In the genomic region with DNA sequence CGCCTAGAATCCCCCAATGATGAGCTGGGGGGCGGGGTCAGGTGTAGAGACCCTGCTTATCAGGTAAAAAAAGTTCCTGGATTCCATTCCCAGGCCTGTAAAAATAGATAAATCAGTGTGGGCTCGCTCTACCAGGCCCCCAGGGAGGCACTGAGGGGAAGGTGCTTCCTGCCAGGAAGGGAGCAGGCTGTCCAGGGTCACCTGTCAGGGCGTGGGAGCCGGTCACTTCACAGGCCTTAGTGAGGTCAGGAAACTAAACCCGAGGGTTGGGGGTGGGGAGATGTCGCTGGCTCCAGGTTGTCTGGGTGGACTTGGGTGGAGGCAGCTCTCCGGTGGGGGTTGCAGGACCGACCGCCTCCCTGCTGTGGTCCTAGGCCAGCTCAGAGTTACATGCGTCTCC, we compare ENCODE assay signal across 7 mouse cellular contexts. TPM values are rescaled to one million over a fixed set of nuclear protein-coding genes. Genes with fewer than 3 reads are reported as not detected.
DNase-seq lines count a peak whose midpoint lies in the region; ATAC-seq and TF ChIP-seq lines count a peak whose summit lies in the region.

No protein-coding gene starts in this region.

- no peak for ATAC-seq in midbrain, embryonic 13.5 days
- no peak for ATAC-seq in midbrain, embryonic 14.5 days (ENCODE audit: low FRiP score, low TSS enrichment)
- ATAC-seq in hindbrain, embryonic 14.5 days (ENCODE audit: low FRiP score): no peak

- no peaks in the 10 kb centered on the region for H3K27me3 ChIP-seq in midbrain, embryonic 13.5 days
- H3K27me3 ChIP-seq in midbrain, embryonic 14.5 days (ENCODE audit: control insufficient read depth, insufficient read depth, low read length): no peaks in the 10 kb centered on the region
- H3K27me3 ChIP-seq in hindbrain, embryonic 14.5 days (ENCODE audit: control insufficient read depth, insufficient read depth, low read length): no peaks in the 10 kb centered on the region

- no peaks in the 10 kb centered on the region for H3K9me3 ChIP-seq in midbrain, embryonic 13.5 days
- no peaks in the 10 kb centered on the region for H3K9me3 ChIP-seq in midbrain, embryonic 14.5 days (ENCODE audit: control insufficient read depth, low read length)
- H3K9me3 ChIP-seq in hindbrain, embryonic 14.5 days (ENCODE audit: control insufficient read depth, low read length): no peaks in the 10 kb centered on the region

- H3K4me1 ChIP-seq in midbrain, embryonic 13.5 days (replicated peaks): peaks cover 73% of the 10 kb centered on the region
- H3K4me1 ChIP-seq in midbrain, embryonic 14.5 days (ENCODE audit: control insufficient read depth, insufficient read depth, low read length): peaks cover 42% of the 10 kb centered on the region
- H3K4me1 ChIP-seq in hindbrain, embryonic 14.5 days (replicated peaks; ENCODE audit: control insufficient read depth, insufficient read depth, low read length): peaks cover 57% of the 10 kb centered on the region
- H3K4me1 ChIP-seq in olfactory bulb, adult 2 months (ENCODE audit: control insufficient read depth, insufficient read depth, low read length): peaks cover 72% of the 10 kb centered on the region

- DNase-seq in midbrain, embryonic 14.5 days: no peak
- peak; percentile 79 to 86 for DNase-seq in heart, adult 9 months (ENCODE audit: low spot score in 2 of 2)
- no peak for DNase-seq in hindbrain, embryonic 14.5 days (ENCODE audit: low spot score)
- no peak for DNase-seq in spleen, postnatal 4 days (ENCODE audit: low spot score in 2 of 2)
- no peak for DNase-seq in lung, postnatal 36 days

- 82% methylated on average over 11 of the region's 11 CpGs for WGBS in midbrain, embryonic 13.5 days
- WGBS in midbrain, embryonic 14.5 days: 79% methylated on average over 11 of the region's 11 CpGs
- WGBS in hindbrain, embryonic 14.5 days: 76% methylated on average over 11 of the region's 11 CpGs
- 70% methylated on average over 11 of the region's 11 CpGs for WGBS in olfactory bulb, adult 2 months

- no peak for TF ChIP-seq POLR2A in olfactory bulb, adult 2 months (IDR thresholded peaks at IDR 0.05; ENCODE audit: insufficient read depth, low read depth, low read length)

- H3K9ac ChIP-seq in midbrain, embryonic 13.5 days (replicated peaks): no peak overlapping the region
- no peak overlapping the region for H3K9ac ChIP-seq in midbrain, embryonic 14.5 days (replicated peaks; ENCODE audit: low read length)
- no peak overlapping the region for H3K9ac ChIP-seq in hindbrain, embryonic 14.5 days

- H3K36me3 ChIP-seq in midbrain, embryonic 13.5 days: peaks cover 33% of the 10 kb centered on the region
- H3K36me3 ChIP-seq in midbrain, embryonic 14.5 days (ENCODE audit: control insufficient read depth, insufficient read depth, low read length): peaks cover 34% of the 10 kb centered on the region
- peaks cover 41% of the 10 kb centered on the region for H3K36me3 ChIP-seq in hindbrain, embryonic 14.5 days (replicated peaks; ENCODE audit: control insufficient read depth, insufficient read depth)

- TF ChIP-seq CTCF in olfactory bulb, adult 2 months (IDR thresholded peaks at IDR 0.05; ENCODE audit: insufficient read depth, low read depth, low read length): no peak

- H3K4me3 ChIP-seq in midbrain, embryonic 13.5 days (replicated peaks): no peak overlapping the region
- H3K4me3 ChIP-seq in midbrain, embryonic 14.5 days (replicated peaks; ENCODE audit: low read depth, low read length): no peak overlapping the region
- no peak overlapping the region for H3K4me3 ChIP-seq in hindbrain, embryonic 14.5 days (replicated peaks; ENCODE audit: low read length)
- no peak overlapping the region for H3K4me3 ChIP-seq in olfactory bulb, adult 2 months (ENCODE audit: insufficient read depth, low read depth, low read length)

- H3K27ac ChIP-seq in midbrain, embryonic 13.5 days: 0 out of 2 replicates have a peak overlapping the region, but pooled peaks have one; percentile 15
- H3K27ac ChIP-seq in midbrain, embryonic 14.5 days (replicated peaks; ENCODE audit: low read depth, low read length): no peak overlapping the region; the same call in 1 of the 2 replicates
- 0 out of 2 replicates have a peak overlapping the region, but pooled peaks have one; percentile 94 for H3K27ac ChIP-seq in hindbrain, embryonic 14.5 days
- H3K27ac ChIP-seq in olfactory bulb, adult 2 months (ENCODE audit: insufficient read depth, low read depth, low read length): peak overlapping the region; percentile 94

- H3K4me2 ChIP-seq in midbrain, embryonic 13.5 days (replicated peaks): no peak overlapping the region
- no peak overlapping the region for H3K4me2 ChIP-seq in midbrain, embryonic 14.5 days (ENCODE audit: low read length)
- H3K4me2 ChIP-seq in hindbrain, embryonic 14.5 days (replicated peaks): no peak overlapping the region

RNA-seq across cellular contexts. Expression of gene Palm, which starts 12.3 kb away (rescaled TPM):
- polyA plus RNA-seq in midbrain, embryonic 13.5 days (2015; fragmentation: Nextera tagmentation; extraction: Ambion mirVana): 246 and 261 TPM in 2 replicates
- 270 and 307 TPM in 2 replicates for polyA plus RNA-seq in midbrain, embryonic 14.5 days (2014; fragmentation: Nextera tagmentation; extraction: Ambion mirVana)
- 240 and 247 TPM in 2 replicates for polyA plus RNA-seq in hindbrain, embryonic 14.5 days (2014; fragmentation: Nextera tagmentation; extraction: Ambion mirVana)
- not detected in 2 replicates for polyA plus RNA-seq in olfactory bulb, adult 2 months (2012; ENCODE audit: insufficient read depth, insufficient read length, low replicate concordance, missing spikeins)

RNA-seq across cellular contexts. Expression of gene Prss57, which starts 14.9 kb away (rescaled TPM):
- polyA plus RNA-seq in midbrain, embryonic 13.5 days (2015; fragmentation: Nextera tagmentation; extraction: Ambion mirVana): not detected in 2 replicates
- 0.30 TPM in 1 of 2 replicates, not detected in the other for polyA plus RNA-seq in midbrain, embryonic 14.5 days (2014; fragmentation: Nextera tagmentation; extraction: Ambion mirVana)
- 0.08 and 0.29 TPM in 2 replicates for polyA plus RNA-seq in hindbrain, embryonic 14.5 days (2014; fragmentation: Nextera tagmentation; extraction: Ambion mirVana)
- not detected in 2 replicates for polyA plus RNA-seq in olfactory bulb, adult 2 months (2012; ENCODE audit: insufficient read depth, insufficient read length, low replicate concordance, missing spikeins)

RNA-seq across cellular contexts. Expression of gene Misp, which starts 15.2 kb away (rescaled TPM):
- polyA plus RNA-seq in midbrain, embryonic 13.5 days (2015; fragmentation: Nextera tagmentation; extraction: Ambion mirVana): 0.36 and 0.85 TPM in 2 replicates
- 0.45 and 1.5 TPM in 2 replicates for polyA plus RNA-seq in midbrain, embryonic 14.5 days (2014; fragmentation: Nextera tagmentation; extraction: Ambion mirVana)
- 0.08 and 0.74 TPM in 2 replicates for polyA plus RNA-seq in hindbrain, embryonic 14.5 days (2014; fragmentation: Nextera tagmentation; extraction: Ambion mirVana)
- not detected in 2 replicates for polyA plus RNA-seq in olfactory bulb, adult 2 months (2012; ENCODE audit: insufficient read depth, insufficient read length, low replicate concordance, missing spikeins)

RNA-seq across cellular contexts. Expression of gene Fstl3, which starts 28.6 kb away (rescaled TPM):
- 0.63 and 1.1 TPM in 2 replicates for polyA plus RNA-seq in midbrain, embryonic 13.5 days (2015; fragmentation: Nextera tagmentation; extraction: Ambion mirVana)
- polyA plus RNA-seq in midbrain, embryonic 14.5 days (2014; fragmentation: Nextera tagmentation; extraction: Ambion mirVana): 0.80 and 1.5 TPM in 2 replicates
- 1.6 and 2.2 TPM in 2 replicates for polyA plus RNA-seq in hindbrain, embryonic 14.5 days (2014; fragmentation: Nextera tagmentation; extraction: Ambion mirVana)
- polyA plus RNA-seq in olfactory bulb, adult 2 months (2012; ENCODE audit: insufficient read depth, insufficient read length, low replicate concordance, missing spikeins): not detected in 2 replicates

RNA-seq across cellular contexts. Expression of gene Rnf126, which starts 38.9 kb away (rescaled TPM):
- polyA plus RNA-seq in midbrain, embryonic 13.5 days (2015; fragmentation: Nextera tagmentation; extraction: Ambion mirVana): 71.5 and 82.3 TPM in 2 replicates
- polyA plus RNA-seq in midbrain, embryonic 14.5 days (2014; fragmentation: Nextera tagmentation; extraction: Ambion mirVana): 92.8 and 94.6 TPM in 2 replicates
- 92.8 and 96.7 TPM in 2 replicates for polyA plus RNA-seq in hindbrain, embryonic 14.5 days (2014; fragmentation: Nextera tagmentation; extraction: Ambion mirVana)
- polyA plus RNA-seq in olfactory bulb, adult 2 months (2012; ENCODE audit: insufficient read depth, insufficient read length, low replicate concordance, missing spikeins): not detected in 2 replicates

Comparison
In these comparisons a context has a peak if more than half of its experiments do, and no peak if none do; other contexts are left out.
1. DNase-seq: peak in heart, adult 9 months (2 of 2); none in midbrain, embryonic 14.5 days (single experiment), hindbrain, embryonic 14.5 days (single experiment), spleen, postnatal 4 days (0 of 2) and lung, postnatal 36 days (single experiment).